In the genomic region with DNA sequence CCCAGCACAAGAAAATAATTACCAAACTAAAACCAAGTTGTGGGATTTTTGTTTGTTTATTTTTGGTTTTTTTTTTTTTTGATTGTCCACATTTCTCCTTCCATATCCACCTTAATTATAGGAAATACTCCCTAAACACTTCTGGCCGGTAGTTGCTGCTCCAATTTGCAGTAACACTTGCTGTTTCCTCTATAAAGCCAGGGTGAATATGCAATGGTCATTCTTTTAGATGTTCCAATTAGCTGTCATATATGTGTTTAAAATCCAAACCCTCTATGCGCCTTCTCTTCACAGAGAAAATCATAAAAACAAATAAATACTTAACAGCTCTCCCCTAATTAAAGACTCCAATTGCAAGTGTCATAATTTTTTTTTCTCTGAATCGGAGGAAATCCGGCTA, we compare ENCODE assay signal across 7 mouse cellular contexts. TPM values are rescaled to one million over a fixed set of nuclear protein-coding genes. Genes with fewer than 3 reads are reported as not detected.
DNase-seq lines count a peak whose midpoint lies in the region; ATAC-seq and TF ChIP-seq lines count a peak whose summit lies in the region.

No protein-coding gene starts in this region.

- no peak overlapping the region for H3K9ac ChIP-seq in lung, embryonic 16.5 days (ENCODE audit: low read length)
- peak overlapping the region; percentile 65; the same call in 1 of the 2 replicates for H3K9ac ChIP-seq in forebrain, embryonic 12.5 days
- no peak overlapping the region for H3K9ac ChIP-seq in limb, embryonic 12.5 days (replicated peaks)

- 7% methylated on average over 4 of the region's 4 CpGs for WGBS in lung, embryonic 16.5 days
- WGBS in forebrain, embryonic 12.5 days: 4% methylated on average over 4 of the region's 4 CpGs
- 3% methylated on average over 4 of the region's 4 CpGs for WGBS in limb, embryonic 12.5 days
- 6% methylated on average over 4 of the region's 4 CpGs for WGBS in small intestine, adult 2 months

- H3K4me3 ChIP-seq in lung, embryonic 16.5 days (ENCODE audit: low read length): peak overlapping the region; percentile 72
- H3K4me3 ChIP-seq in forebrain, embryonic 12.5 days (replicated peaks): peak overlapping the region; percentile 59
- H3K4me3 ChIP-seq in limb, embryonic 12.5 days (replicated peaks): peak overlapping the region; percentile 56
- peak overlapping the region; percentile 52; the same call in 1 of the 2 replicates for H3K4me3 ChIP-seq in small intestine, adult 2 months (ENCODE audit: low read depth, low read length)

- DNase-seq in lung, postnatal 25 days (ENCODE audit: low spot score): no peak
- no peak for DNase-seq in ovary, adult 18-20 months (ENCODE audit: low spot score)
- DNase-seq in urinary bladder, adult 2 months (ENCODE audit: low spot score): no peak

- no peak for TF ChIP-seq CTCF in small intestine, adult 2 months (IDR thresholded peaks at IDR 0.05; ENCODE audit: extremely low read depth, insufficient read length, insufficient replicate concordance, low read depth, low read length)

- H3K27me3 ChIP-seq in lung, embryonic 16.5 days (ENCODE audit: control insufficient read depth, insufficient read depth, low read depth, low read length): peaks cover 22% of the 10 kb centered on the region
- peaks cover 24% of the 10 kb centered on the region for H3K27me3 ChIP-seq in forebrain, embryonic 12.5 days
- peaks cover 30% of the 10 kb centered on the region for H3K27me3 ChIP-seq in limb, embryonic 12.5 days
- peaks cover 10% of the 10 kb centered on the region for H3K27me3 ChIP-seq in small intestine, adult 2 months (ENCODE audit: control insufficient read depth, insufficient read depth, low read length)

- peak overlapping the region; percentile 98 for H3K4me2 ChIP-seq in lung, embryonic 16.5 days (ENCODE audit: low read depth, low read length)
- peak overlapping the region; percentile 97 for H3K4me2 ChIP-seq in forebrain, embryonic 12.5 days
- H3K4me2 ChIP-seq in limb, embryonic 12.5 days: peak overlapping the region; percentile 92

- peaks cover 11% of the 10 kb centered on the region for H3K4me1 ChIP-seq in lung, embryonic 16.5 days (replicated peaks; ENCODE audit: control insufficient read depth, insufficient read depth, low read length)
- peaks cover 4% of the 10 kb centered on the region for H3K4me1 ChIP-seq in forebrain, embryonic 12.5 days
- H3K4me1 ChIP-seq in limb, embryonic 12.5 days (replicated peaks): peaks cover 10% of the 10 kb centered on the region
- H3K4me1 ChIP-seq in small intestine, adult 2 months (ENCODE audit: control insufficient read depth, insufficient read depth, insufficient read length, low read length): peaks cover 2% of the 10 kb centered on the region; the same call in 1 of the 2 replicates

- no peaks in the 10 kb centered on the region for H3K36me3 ChIP-seq in lung, embryonic 16.5 days (ENCODE audit: control insufficient read depth, insufficient read depth, low read length)
- no peaks in the 10 kb centered on the region for H3K36me3 ChIP-seq in forebrain, embryonic 12.5 days (replicated peaks)
- H3K36me3 ChIP-seq in limb, embryonic 12.5 days: no peaks in the 10 kb centered on the region
- no peaks in the 10 kb centered on the region for H3K36me3 ChIP-seq in small intestine, adult 2 months (ENCODE audit: control insufficient read depth, insufficient read depth, low read length)

- ATAC-seq in lung, embryonic 16.5 days (ENCODE audit: low read depth): no peak
- no peak for ATAC-seq in forebrain, embryonic 12.5 days (ENCODE audit: low FRiP score)
- no peak for ATAC-seq in limb, embryonic 12.5 days (ENCODE audit: insufficient number of reproducible peaks, insufficient read depth, low FRiP score, low TSS enrichment, low read depth)

- no peak for TF ChIP-seq POLR2A in small intestine, adult 2 months (IDR thresholded peaks at IDR 0.05; ENCODE audit: low read depth, low read length)

- H3K9me3 ChIP-seq in lung, embryonic 16.5 days (ENCODE audit: control insufficient read depth, low read length): no peaks in the 10 kb centered on the region
- no peaks in the 10 kb centered on the region for H3K9me3 ChIP-seq in forebrain, embryonic 12.5 days
- H3K9me3 ChIP-seq in limb, embryonic 12.5 days: no peaks in the 10 kb centered on the region

- H3K27ac ChIP-seq in lung, embryonic 16.5 days (ENCODE audit: low read length): no peak overlapping the region
- H3K27ac ChIP-seq in forebrain, embryonic 12.5 days: no peak overlapping the region
- H3K27ac ChIP-seq in limb, embryonic 12.5 days: no peak overlapping the region
- H3K27ac ChIP-seq in small intestine, adult 2 months (ENCODE audit: insufficient read depth, low read depth, low read length): no peak overlapping the region

RNA-seq across cellular contexts. Expression of a gene that starts 0.7 kb away (rescaled TPM):
- polyA plus RNA-seq in lung, embryonic 16.5 days (2015; fragmentation: Nextera tagmentation; extraction: Ambion mirVana): 0.25 and 0.83 TPM in 2 replicates
- 1.4 and 2.0 TPM in 2 replicates for polyA plus RNA-seq in forebrain, embryonic 12.5 days (2016; fragmentation: Nextera tagmentation; extraction: Ambion mirVana)
- polyA plus RNA-seq in limb, embryonic 12.5 days (2016; fragmentation: Nextera tagmentation; extraction: Ambion mirVana): 0.61 and 1.4 TPM in 2 replicates
- 0.33 and 0.49 TPM in 2 replicates for polyA plus RNA-seq in small intestine, adult 2 months (2012; rRNA removed)
- 4.5 and 4.7 TPM in 2 replicates for polyA plus RNA-seq in urinary bladder, adult 2 months (2012; rRNA removed)
